In genomic region chr13:24776146-24776844, GRCm38 (mm10) we compare ENCODE assay signal across 10 mouse cellular contexts. TPM values are rescaled to one million over a fixed set of nuclear protein-coding genes. Genes with fewer than 3 reads are reported as not detected.
DNase-seq lines count a peak whose midpoint lies in the region; ATAC-seq lines count a peak whose summit lies in the region.
"Had no signal": no experiment of that assay in that cellular context is flagged by ENCODE, and none has a peak within 500 bp of the region (broad histone marks: within the 10 kb centered on the region; RNA-seq: fewer than 3 reads in every experiment).

No protein-coding gene starts in this region.

- H3K36me3 ChIP-seq in hindbrain, embryonic 10.5 days: no peaks in the 10 kb centered on the region
- no peaks in the 10 kb centered on the region for H3K36me3 ChIP-seq in hindbrain, embryonic 12.5 days
- H3K36me3 ChIP-seq: embryonic facial prominence, embryonic 13.5 days; midbrain, embryonic 12.5 days had no signal

- no peaks in the 10 kb centered on the region for H3K9me3 ChIP-seq in hindbrain, embryonic 10.5 days
- no peaks in the 10 kb centered on the region for H3K9me3 ChIP-seq in hindbrain, embryonic 12.5 days (replicated peaks)
- H3K9me3 ChIP-seq: embryonic facial prominence, embryonic 13.5 days; midbrain, embryonic 12.5 days had no signal

- no peak overlapping the region for H3K4me3 ChIP-seq in hindbrain, embryonic 10.5 days
- no peak overlapping the region for H3K4me3 ChIP-seq in hindbrain, embryonic 12.5 days
- H3K4me3 ChIP-seq: embryonic facial prominence, embryonic 13.5 days; midbrain, embryonic 12.5 days had no signal

- DNase-seq in hindbrain, embryonic 10.5 days (ENCODE audit: low spot score): peak; percentile 37
- DNase-seq in R1 (ENCODE audit: low read depth, low spot score): peak; percentile 74
- DNase-seq in cerebellum, postnatal 14 days: peak; percentile 65 to 75
- DNase-seq in heart, postnatal 36 days: peak; percentile 31 to 38
- DNase-seq in left cerebral cortex, adult 11 months (ENCODE audit: low spot score): peak; percentile 46
- peak; percentile 54 for DNase-seq in testis, postnatal 10 days (ENCODE audit: low spot score)

- no peak overlapping the region for H3K9ac ChIP-seq in hindbrain, embryonic 12.5 days
- H3K9ac ChIP-seq: embryonic facial prominence, embryonic 13.5 days; midbrain, embryonic 12.5 days had no signal

- WGBS in hindbrain, embryonic 10.5 days: 51% methylated on average over 7 of the region's 7 CpGs
- WGBS in hindbrain, embryonic 12.5 days: 46% methylated on average over 7 of the region's 7 CpGs

- no peak overlapping the region for H3K27ac ChIP-seq in hindbrain, embryonic 10.5 days
- H3K27ac ChIP-seq in hindbrain, embryonic 12.5 days: no peak overlapping the region
- H3K27ac ChIP-seq: embryonic facial prominence, embryonic 13.5 days; midbrain, embryonic 12.5 days had no signal

- H3K27me3 ChIP-seq in hindbrain, embryonic 10.5 days (ENCODE audit: insufficient read depth, poor library complexity, severe bottlenecking): no peaks in the 10 kb centered on the region
- no peaks in the 10 kb centered on the region for H3K27me3 ChIP-seq in hindbrain, embryonic 12.5 days
- H3K27me3 ChIP-seq: embryonic facial prominence, embryonic 13.5 days; midbrain, embryonic 12.5 days had no signal

- intact Hi-C loops in heart, postnatal 36 days (cut with DNase I): loop anchor here (5.0 kb wide), 1 partner anchor 64 kb away; no protein-coding TSS in a partner anchor

- no peaks in the 10 kb centered on the region for H3K4me1 ChIP-seq in hindbrain, embryonic 10.5 days (replicated peaks)
- H3K4me1 ChIP-seq in hindbrain, embryonic 12.5 days: no peaks in the 10 kb centered on the region
- H3K4me1 ChIP-seq: embryonic facial prominence, embryonic 13.5 days; midbrain, embryonic 12.5 days had no signal

- no peak overlapping the region for H3K4me2 ChIP-seq in hindbrain, embryonic 12.5 days (replicated peaks)
- H3K4me2 ChIP-seq: embryonic facial prominence, embryonic 13.5 days; midbrain, embryonic 12.5 days had no signal

- ATAC-seq in hindbrain, embryonic 12.5 days (ENCODE audit: low FRiP score): no peak
- peak; percentile 99 for ATAC-seq in megakaryocyte progenitor cell, adult 5-6 weeks (replicated peaks; ENCODE audit: poor library complexity)

RNA-seq across cellular contexts. Expression of gene Gmnn, which starts 14.6 kb away (rescaled TPM):
- polyA plus RNA-seq in hindbrain, embryonic 10.5 days (2016; fragmentation: Nextera tagmentation; extraction: Ambion mirVana): 134 and 184 TPM in 2 replicates
- polyA plus RNA-seq in hindbrain, embryonic 12.5 days (2016; fragmentation: Nextera tagmentation; extraction: Ambion mirVana): 67.6 and 76.3 TPM in 2 replicates
- 10 to 100 TPM; 48.5 to 52.9 TPM for total RNA-seq in heart, postnatal 36 days (2021)
- 185 and 201 TPM in 2 replicates for total RNA-seq in megakaryocyte progenitor cell, adult 5-6 weeks (2015)
- total RNA-seq in megakaryocyte progenitor cell, adult 5-6 weeks (2017): 207 and 229 TPM in 2 replicates

RNA-seq across cellular contexts. Expression of gene BC005537, which starts 25.2 kb away (rescaled TPM):
- 10.4 and 10.9 TPM in 2 replicates for polyA plus RNA-seq in hindbrain, embryonic 10.5 days (2016; fragmentation: Nextera tagmentation; extraction: Ambion mirVana)
- polyA plus RNA-seq in hindbrain, embryonic 12.5 days (2016; fragmentation: Nextera tagmentation; extraction: Ambion mirVana): 16.5 and 20.8 TPM in 2 replicates
- 100 to 1,000 TPM; 136 to 147 TPM for total RNA-seq in heart, postnatal 36 days (2021)
- 142 and 148 TPM in 2 replicates for total RNA-seq in megakaryocyte progenitor cell, adult 5-6 weeks (2015)
- total RNA-seq in megakaryocyte progenitor cell, adult 5-6 weeks (2017): 59.3 and 60.2 TPM in 2 replicates

RNA-seq across cellular contexts. Expression of gene Armh2, which starts 35.3 kb away (rescaled TPM):
- not detected in 2 replicates for polyA plus RNA-seq in hindbrain, embryonic 10.5 days (2016; fragmentation: Nextera tagmentation; extraction: Ambion mirVana)
- not detected in 2 replicates for polyA plus RNA-seq in hindbrain, embryonic 12.5 days (2016; fragmentation: Nextera tagmentation; extraction: Ambion mirVana)
- total RNA-seq in heart, postnatal 36 days (2021): not detected
- not detected in 2 replicates for total RNA-seq in megakaryocyte progenitor cell, adult 5-6 weeks (2015)
- not detected in 2 replicates for total RNA-seq in megakaryocyte progenitor cell, adult 5-6 weeks (2017)
- polyA plus RNA-seq: embryonic facial prominence, embryonic 13.5 days; midbrain, embryonic 12.5 days had no signal

RNA-seq across cellular contexts. Expression of gene Acot13, which starts 55.0 kb away (rescaled TPM):
- polyA plus RNA-seq in hindbrain, embryonic 10.5 days (2016; fragmentation: Nextera tagmentation; extraction: Ambion mirVana): 56.5 and 62.3 TPM in 2 replicates
- 39.7 and 50.8 TPM in 2 replicates for polyA plus RNA-seq in hindbrain, embryonic 12.5 days (2016; fragmentation: Nextera tagmentation; extraction: Ambion mirVana)
- 100 to 1,000 TPM; 418 to 460 TPM for total RNA-seq in heart, postnatal 36 days (2021)
- total RNA-seq in megakaryocyte progenitor cell, adult 5-6 weeks (2015): 41.4 and 46.0 TPM in 2 replicates
- total RNA-seq in megakaryocyte progenitor cell, adult 5-6 weeks (2017): 43.2 and 56.2 TPM in 2 replicates

RNA-seq across cellular contexts. Expression of gene Tdp2, which starts 55.2 kb away (rescaled TPM):
- polyA plus RNA-seq in hindbrain, embryonic 10.5 days (2016; fragmentation: Nextera tagmentation; extraction: Ambion mirVana): 64.4 and 74.7 TPM in 2 replicates
- 59.5 and 61.6 TPM in 2 replicates for polyA plus RNA-seq in hindbrain, embryonic 12.5 days (2016; fragmentation: Nextera tagmentation; extraction: Ambion mirVana)
- 10 to 100 TPM; 14.6 to 17.0 TPM for total RNA-seq in heart, postnatal 36 days (2021)
- 71.0 and 73.2 TPM in 2 replicates for total RNA-seq in megakaryocyte progenitor cell, adult 5-6 weeks (2015)
- total RNA-seq in megakaryocyte progenitor cell, adult 5-6 weeks (2017): 55.6 and 62.0 TPM in 2 replicates
